Mouse (Mus musculus) induced T-regulatory cell, adult 2 months (primary cell): ENCODE results near the gene Zfp775.
"Not testable (repeated sequence)": the region's sequence is repeated elsewhere in the genome, so short reads cannot be mapped to it uniquely, and the experiment has no call there.

Source experiments
- DNase-seq: peaks from one replicate; pipeline ENCODE4 v3.0.0-alpha.2; 2012; ENCODE audit warnings: low read depth

Zfp775 gene

DNA sequence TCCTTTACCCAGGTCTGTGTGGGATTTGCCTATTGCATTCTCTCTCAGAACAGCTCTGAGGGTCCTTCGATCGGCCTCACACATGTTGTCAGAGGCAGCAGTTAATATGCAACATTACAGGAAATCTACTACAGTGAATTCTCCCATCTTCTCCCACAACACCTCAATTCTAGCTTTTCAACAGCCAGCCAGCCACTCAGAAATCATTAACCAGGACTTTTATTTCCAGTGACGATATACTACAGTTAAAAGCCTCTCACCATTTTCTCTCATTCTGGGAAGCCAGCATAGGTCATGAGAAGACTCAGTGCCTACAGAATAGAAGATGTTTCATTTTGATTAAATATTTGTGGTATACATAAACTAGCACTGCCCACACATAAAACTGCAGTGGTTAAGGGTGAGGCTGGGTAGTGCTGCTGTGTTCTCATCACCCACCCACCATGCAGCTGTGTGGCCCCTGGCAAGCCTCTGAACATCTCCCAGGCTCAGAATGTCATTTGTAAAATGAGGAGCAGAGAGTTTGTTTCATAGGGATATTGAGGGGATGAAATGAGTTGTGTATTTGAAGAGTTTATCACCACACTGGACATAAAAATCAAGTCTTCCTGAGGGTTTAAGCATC, 10.5 kb upstream of the Zfp775 start:
- no peak for DNase-seq

DNA sequence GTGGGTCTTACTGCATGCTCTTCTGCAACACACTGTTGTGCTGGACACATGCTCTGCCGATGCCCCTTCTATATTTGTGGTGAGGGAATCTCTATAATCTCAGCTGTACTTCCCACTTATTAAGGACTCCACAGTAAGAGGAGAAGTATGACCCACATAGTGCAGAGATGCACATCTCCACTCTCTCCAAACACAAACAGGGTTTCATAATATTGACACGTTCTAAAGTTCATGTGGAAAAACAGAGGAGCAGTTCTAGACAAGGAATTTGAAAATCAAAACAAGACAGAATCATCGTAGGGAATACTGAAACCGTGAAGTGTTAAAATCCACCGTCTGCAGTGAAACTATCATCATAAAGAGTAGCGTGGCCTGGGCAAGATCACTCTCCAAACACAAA, 10.0 kb upstream of the Zfp775 start:
- no peak for DNase-seq

DNA sequence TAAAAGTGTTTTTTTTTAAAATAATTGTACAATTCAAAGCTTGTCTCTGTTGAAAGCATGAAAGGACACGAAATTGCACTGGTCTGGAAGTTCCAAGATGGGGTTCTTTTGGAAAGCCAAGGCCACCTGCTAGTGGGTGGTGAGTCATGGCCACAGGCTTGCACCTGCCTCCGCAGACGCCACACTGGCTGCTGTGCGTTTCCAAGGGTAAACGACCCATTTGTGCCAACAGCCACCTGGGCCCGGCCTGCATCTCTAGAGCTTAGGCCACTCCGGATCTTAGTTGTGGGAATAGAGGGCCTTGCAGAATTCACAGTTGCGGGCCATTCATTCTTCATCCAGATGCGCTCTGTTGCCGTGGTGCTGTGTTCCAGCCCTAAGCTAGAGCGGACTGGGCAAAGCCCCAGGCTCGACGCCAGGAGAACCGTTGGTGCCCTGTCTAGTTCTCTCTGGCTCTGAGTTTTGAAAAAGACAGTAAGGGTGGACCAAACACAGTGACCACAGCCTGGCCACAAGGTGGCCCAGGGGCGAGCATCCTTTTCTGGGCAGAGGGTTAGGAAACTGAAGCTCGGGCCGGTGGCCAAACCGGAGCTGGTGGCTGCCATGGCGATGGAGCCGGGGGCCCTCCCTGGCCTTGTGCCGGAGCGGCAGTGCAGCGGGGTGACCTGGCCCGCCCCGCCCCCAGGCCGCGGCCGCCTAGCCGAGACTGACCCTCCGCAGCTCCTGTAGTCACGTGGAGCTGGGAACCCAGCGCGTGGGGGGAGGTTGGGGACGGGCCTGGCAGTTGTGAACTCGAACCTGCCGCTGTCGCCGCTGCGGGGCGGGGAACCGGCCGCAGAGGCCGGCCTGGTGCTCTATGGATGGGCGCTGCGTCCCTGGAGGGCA, 8.5 kb upstream of the Zfp775 start, which contains the start of the genes Repin1 and Gm44965:
Gene Repin1, plus strand, starts transcription at position 726 of the 885 bp plus-strand sequence.
Gene Gm44965, plus strand, starts transcription at position 784 of the 885 bp plus-strand sequence.
- DNase-seq, result peak; percentile 73

DNA sequence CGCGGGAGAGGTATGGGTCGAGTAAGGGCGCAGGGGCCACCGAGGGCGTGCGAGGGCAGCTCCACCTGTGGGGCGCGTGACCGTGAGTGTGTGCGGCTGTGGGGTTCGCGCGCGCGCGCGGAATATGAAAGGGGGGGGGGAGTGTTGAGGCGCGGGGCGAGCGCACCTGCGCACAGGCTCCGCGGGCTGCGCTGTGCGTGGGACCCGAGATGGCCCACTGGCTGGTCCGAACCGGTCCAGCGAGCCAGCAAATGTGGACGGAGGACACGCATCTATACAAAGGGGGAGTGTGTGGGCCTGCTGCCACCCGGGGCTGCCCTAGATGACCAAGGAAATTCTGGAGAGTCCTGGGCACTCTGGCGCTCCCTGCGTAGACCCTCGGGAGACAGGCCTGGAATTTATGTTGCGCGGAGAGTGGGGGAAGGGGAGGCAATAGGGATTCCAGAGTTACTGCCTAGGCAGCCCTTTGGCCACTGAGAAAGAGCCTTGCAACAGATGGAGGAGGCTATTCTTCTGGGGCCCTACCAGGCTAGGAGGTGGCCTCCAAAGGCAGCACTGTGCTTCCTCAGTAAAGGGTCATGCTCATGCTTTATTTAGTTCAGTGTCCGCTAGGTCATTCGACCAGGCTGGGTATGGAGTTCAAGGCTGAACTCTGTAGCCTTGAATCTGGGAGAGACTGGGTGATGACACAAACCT, 7.7 kb upstream of the Zfp775 start:
- DNase-seq, result peak; percentile 67

DNA sequence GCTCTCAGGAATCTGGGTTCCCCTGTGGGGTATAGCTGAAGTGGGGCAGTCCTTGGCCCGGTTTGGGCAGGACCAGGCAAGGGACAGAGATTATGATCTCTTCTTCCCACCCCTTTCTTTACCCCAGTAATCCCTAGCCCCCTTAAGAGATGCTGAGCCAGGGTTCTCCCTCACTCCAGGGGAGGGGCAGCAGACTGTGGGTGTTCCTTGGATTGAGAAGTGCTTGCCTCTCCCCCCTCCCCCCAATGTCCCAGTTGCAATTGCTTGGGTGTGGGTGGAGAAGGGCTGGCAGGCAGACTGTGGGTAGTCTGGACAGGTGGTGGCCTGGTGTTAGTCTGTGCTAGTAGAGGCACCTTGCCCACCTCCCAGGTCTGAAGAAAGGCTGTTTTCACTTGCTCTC, 6.6 kb upstream of the Zfp775 start:
- DNase-seq, result no peak

DNA sequence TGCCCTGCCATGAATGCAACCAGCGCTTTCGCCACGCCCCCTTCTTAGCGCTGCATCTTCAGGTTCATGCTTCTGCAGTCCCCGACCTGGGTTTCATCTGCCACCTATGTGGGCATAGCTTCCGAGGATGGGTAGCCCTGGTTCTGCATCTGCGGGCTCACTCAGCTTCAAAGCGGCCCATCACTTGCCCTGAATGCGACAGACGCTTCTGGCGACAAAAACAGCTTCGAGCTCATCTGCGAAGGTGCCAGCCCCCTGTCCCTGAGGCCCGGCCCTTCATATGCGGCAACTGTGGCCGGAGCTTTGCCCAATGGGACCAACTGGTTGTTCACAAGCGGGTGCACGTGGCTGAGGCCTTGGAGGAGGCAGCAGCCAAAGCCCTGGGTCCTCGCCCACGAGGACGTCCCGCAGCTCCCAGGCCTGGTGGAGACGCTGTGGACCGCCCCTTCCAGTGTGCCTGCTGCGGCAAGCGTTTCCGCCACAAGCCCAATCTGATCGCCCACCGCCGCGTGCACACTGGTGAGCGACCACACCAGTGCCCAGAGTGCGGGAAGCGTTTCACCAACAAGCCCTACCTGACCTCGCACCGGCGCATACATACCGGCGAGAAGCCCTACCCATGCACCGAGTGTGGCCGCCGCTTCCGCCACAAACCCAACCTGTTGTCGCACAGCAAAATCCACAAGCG, 5.2 kb upstream of the Zfp775 start:
- no peak for DNase-seq

DNA sequence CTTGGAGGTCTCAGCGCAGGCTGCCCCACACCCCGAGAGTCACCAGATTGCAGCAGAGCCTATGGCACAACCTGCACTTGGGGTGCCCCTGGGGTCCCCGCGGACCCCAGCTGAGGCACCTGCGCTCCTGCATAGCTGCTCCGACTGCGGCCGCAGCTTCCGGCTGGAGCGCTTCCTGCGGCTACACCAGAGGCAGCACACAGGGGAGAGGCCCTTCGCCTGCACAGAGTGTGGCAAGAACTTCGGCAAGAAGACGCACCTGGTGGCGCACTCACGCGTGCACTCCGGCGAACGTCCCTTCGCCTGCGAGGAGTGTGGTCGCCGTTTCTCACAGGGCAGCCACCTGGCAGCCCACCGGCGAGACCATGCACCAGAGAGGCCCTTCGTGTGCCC, 4.6 kb upstream of the Zfp775 start:
- no peak for DNase-seq

DNA sequence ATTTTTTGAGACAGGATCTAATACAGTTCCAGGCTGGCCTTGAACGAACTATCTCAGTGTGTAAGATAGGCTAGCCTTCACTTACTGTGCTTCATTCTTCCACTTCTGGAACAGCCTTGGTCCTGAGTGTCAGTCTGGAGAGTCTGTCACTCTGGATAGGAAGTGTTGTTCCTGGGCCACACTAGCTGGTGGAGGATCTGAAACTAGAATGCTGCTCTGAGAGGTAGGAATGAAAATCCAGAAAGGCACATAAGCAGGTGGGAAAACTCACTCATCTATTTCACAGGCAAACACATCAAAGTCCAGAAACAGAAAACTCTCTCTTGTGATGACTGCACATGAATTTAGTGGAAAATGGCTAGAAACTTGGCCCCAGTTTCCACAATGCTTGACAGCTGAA, 1.3 kb upstream of the Zfp775 start:
- DNase-seq, result no peak

DNA sequence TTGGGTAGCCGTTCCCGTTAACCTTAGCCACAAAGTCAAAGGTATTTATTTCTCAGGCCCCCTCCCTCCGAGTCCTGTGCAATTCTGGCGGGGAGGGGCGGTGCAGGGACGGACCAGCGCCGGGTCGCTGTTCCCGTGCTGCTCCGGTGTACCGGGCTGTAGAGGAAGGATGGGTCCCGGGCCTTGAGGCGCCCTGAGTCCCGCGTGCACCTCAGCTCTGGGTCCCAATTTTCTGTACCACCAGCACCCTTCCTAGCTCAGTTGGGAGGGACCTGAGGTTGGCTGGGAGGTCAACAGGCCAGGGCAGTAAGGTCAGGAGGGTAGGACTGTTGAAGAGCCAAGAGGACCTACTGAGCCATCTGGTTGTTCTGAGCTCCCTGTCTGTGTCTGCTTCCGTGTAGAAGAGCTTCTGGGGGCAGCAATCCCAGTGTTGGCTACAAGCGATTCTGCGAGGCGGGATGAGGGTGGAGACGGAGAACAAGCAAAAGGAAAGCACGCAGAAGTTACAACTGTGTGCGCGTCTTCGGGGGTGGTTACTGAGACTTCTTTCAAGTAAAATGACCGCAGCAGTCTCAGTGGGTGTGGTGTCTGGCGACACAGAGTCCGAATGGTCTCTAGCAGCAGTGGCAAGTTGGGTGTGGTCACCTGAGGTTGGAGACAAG, 348 bp downstream of the Zfp775 start:
- DNase-seq, result peak; percentile 66

DNA sequence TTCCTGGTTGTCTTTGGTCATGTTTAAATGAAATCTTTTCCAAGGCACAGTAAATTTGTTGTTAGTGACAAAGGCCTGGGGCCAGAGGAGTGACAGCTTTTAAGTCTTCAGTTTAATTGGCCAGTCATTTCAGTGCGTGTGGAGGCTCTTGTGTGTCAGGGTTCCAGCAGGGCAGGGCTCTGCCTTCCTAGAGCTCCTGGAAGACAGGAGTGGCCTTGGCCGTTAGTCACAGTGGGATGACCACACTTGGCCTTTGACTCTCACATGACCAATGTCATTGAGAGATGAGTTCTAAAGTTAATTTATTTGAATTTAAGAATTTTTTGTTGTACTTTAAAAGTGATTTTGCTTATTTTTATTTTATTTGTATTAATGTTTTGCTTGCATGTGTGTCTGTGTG, 6.3 kb downstream of the Zfp775 start:
- DNase-seq, result no peak

DNA sequence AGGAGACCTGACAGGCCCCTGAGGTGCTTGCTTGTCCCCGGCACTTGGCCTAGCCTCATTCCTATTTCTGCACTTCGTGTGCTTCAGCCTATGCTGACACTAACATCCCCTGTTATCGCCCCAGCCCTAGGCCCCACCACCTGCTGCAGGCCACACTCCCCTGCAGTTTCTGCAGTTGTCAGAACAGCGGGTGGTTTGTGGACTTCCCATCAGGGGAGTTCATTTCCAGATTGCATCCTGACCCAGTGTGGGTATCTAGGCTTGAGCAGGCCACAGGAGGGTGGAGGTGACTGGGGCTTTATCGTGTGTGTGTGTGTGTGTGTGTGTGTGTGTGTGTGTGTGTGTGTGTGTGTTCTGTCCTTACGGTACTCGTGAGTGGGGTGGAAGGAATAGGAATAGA, 7.6 kb downstream of the Zfp775 start:
- no peak for DNase-seq

DNA sequence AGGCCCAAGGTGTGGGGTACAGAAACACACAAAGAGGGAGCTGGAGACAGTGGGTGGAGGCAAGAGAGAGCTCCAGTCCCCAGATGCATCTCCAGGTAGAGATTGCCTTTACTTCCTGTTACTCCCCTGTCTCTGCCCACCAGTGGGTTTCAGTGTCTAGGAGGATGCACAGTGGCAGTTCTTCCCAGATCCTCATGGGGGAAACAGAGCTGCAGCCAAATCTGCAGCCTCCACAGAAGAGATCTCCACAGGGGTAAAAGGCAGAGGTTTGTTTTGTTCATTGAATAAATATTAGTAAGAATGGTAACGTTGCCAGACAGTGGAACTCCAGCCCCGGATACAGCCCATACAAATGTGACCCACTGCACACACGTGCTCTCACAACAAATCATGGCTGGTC, 8.8 kb downstream of the Zfp775 start:
- no peak for DNase-seq

DNA sequence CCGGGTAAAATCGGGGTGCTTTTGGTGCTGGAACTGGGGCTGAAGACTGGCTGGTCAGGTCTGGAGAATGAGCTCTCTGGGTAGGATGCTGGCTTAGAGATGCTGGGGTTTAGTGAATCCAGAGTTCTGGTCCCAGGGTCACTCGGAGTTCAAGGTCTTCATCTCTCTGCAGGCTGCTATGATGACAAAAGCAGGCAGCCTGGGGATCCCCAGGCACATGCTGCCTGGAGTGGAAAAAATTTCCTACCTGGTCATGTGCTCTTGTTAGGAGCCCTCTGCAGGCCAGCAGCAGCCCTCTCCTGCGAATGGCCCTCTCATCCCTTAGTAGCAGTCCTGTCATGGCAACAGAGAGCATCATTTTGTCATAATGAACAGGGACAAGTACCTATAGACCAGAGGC, 11.6 kb downstream of the Zfp775 start:
- DNase-seq, result no peak

DNA sequence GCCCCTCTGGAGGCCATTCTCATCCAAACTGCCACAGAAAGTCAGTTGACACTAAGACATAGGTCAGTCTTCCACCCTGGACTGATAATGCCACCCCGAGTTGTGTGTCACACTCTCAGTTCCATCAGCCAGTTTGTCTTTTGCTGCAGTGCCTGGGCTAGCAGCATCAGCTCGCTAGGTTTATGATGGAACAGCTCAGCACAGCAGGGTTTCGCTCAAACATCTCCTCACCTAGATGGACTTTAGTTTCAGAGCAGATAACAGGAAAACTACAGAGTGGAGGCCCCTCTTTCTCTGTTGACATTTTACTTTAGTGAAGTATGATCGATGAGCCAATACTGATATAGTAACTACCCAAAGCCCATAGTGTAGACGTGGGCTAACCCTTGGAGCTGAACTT, 12.9 kb downstream of the Zfp775 start:
- no peak for DNase-seq

DNA sequence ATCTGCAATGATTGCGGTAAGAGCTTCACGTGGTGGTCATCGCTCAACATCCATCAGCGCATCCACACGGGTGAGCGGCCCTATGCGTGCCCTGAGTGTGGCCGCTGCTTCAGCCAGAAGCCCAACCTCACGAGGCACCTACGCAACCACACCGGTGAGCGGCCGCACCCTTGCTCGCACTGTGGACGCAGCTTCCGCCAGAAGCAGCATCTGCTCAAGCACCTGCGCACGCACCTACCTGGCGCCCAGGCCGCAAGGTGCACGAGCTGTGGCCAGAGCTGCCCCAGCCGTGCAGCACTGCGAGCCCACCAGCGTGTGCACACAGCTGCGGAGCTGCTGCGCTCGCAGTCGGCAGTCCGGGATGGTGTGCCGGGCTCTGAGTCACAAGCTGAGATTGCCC, 18.2 kb downstream of the Zfp775 start:
- DNase-seq, result no peak

DNA sequence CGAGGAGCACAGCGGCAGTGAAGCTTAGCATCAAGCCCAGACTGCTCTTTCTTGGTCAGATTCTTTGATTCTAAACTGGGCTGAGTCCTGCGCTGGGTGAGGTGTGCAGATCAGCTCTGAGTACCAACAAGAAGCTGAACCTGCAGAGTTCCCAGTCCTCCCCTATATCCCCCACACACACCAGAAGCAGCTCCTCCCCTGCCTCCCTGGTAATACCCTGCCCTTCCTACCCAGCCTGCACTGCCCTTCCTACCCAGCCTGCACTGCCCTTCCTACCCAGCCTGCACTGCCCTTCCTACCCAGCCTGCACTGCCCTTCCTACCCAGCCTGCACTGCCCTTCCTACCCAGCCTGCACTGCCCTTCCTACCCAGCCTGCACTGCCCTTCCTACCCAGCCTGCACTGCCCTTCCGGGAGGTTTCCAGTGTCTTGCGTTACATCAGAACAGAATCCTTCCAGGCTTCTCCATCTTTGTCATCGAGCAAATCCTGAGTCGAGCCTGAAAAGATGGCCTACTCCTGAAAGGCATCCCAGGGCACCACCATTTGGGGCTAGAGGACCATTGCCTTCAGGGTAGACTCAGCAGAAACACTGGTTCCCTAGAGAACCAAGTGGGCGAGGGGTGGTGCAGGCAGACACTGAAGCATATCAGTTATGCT, 20.5 kb downstream of the Zfp775 start:
- not testable (repeated sequence) for DNase-seq

DNA sequence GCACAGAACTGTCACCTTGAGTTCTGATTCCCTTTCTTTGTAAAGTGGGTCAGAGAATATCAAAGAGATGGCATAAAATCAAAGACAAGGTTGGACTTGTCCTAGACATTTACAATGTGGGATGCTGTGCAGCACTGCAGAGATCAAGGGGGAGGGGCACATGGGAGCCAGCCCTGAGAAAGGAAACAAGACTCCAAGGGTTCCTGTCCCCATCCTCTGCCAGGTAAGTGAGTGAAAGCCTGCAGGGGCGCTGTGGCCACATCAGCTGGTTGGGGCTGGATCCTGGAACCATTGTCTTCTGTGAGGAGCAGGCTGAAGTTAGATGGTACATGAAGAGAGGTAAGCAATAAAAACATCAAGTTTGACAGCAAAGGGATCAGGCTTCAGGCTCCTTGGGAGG, 21.6 kb downstream of the Zfp775 start:
- DNase-seq, result no peak

DNA sequence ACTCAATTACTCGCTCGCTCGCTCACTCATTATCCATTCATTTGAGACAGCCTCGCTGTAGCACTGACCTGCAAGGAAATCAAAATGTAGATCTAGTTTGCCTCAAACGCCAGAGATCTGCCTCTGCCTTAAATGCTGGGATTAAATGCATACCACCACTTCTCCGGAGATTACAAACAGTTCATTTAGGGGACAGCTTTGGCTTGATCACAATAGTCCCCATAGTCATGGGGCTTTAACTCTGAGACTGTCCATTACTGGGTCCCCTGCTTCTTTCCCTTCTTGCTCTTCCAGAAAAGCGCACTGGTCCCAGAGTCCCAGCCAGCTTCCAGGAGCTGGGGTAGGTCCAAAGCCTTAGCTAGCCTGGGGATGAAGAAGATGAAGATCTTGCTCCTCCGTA, 24.6 kb downstream of the Zfp775 start, which contains the start of gene AI854703:
Gene AI854703, plus strand, starts transcription at position 301 of the 400 bp plus-strand sequence.
- DNase-seq, result no peak

DNA sequence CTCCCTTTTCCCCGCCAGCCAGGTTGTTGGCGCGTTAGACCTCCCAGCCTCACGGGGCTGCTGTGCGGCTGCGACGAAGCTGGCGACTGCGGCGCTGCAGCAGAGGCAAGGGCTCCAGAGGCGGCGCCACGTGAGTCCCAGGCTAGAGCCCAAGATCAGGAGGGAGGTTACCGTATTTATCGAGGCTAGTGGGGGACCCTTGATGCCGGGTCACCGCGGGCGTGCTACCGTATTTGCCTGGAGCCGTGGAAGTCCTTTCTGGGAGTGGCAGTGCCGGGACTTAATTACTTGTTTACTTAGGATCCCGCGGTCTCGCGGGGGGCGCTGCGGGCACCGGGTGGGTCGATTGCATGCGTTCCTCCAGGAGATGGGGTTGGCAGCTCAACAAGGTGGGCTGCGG, 25.1 kb downstream of the Zfp775 start:
- DNase-seq, result peak; percentile 61

DNA sequence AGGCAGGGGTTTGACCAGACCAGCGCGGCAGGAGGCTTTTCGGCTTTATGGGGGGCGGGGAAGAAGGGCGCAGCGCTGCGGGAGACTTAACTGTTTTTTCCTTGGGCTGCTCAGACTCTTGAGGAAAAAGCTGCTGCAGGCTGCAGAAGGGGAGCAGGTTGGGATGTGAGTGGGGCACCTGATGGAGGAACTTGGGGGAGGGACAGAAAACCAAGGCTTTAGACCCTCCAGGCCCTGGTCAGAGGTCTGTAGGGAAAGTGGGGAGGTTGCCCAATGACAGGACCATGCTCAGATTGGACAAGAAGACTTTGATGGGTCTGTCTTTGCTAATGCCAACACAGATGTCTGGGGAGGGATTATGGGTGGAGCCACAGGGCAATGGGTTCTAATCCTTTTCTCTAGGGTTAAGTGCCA, 25.7 kb downstream of the Zfp775 start:
- DNase-seq, result peak; percentile 25

DNA sequence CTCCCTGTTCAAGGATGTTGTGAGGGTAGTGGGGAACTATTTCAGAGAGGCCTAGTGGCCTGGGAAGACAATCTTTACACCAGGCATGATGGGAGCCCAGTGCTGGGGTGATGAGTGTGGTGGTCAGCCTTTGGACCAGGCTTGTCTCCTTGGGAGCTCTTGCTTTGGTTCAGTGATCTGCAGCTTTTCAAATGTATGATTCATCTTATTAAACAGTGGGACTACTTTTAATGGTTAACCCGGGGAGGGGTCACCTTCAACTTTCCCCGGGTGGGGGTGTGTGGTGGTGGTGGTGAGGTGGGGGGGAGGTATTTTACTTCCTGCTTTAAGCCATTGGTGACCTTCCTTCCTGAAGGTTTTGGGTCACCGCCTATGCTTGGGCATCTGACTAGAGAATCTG, 26.5 kb downstream of the Zfp775 start:
- DNase-seq, result no peak
